Mouse (Mus musculus) R1 (cell line): Measurements from ENCODE around the gene Twist2.
A peak's percentile ranks its signal among the peaks of the same experiment; 100 is the strongest.

ENCODE experiments used
- DNase-seq: peaks from one replicate; pipeline ENCODE4 v3.0.0-alpha.2; 2018; ENCODE audit warnings: low read depth, low spot score

Twist2 gene

GRCm38 (mm10) chr1:91800967-91801843 is at the start of gene Twist2:
TSS of gene Twist2 (plus strand) at chr1:91801461.
- peak; percentile 36 for DNase-seq

GRCm38 (mm10) chr1:91752931-91753330 is 48.3 kb upstream of the Twist2 start:
- no peak for DNase-seq

- peak; percentile 69 for DNase-seq
Observed at GRCm38 (mm10) chr1:91755102-91755501, 46.2 kb upstream of the Twist2 start.

GRCm38 (mm10) chr1:91757292-91757691 is 44.0 kb upstream of the Twist2 start:
- no peak for DNase-seq

GRCm38 (mm10) chr1:91758143-91758542 is 43.1 kb upstream of the Twist2 start:
- no peak for DNase-seq

GRCm38 (mm10) chr1:91758600-91759515 is 42.4 kb upstream of the Twist2 start:
- no peak for DNase-seq

GRCm38 (mm10) chr1:91760140-91760986 is 40.9 kb upstream of the Twist2 start:
- DNase-seq: no peak

GRCm38 (mm10) chr1:91762528-91763091 is 38.7 kb upstream of the Twist2 start:
- no peak for DNase-seq

GRCm38 (mm10) chr1:91770221-91770624 is 31.0 kb upstream of the Twist2 start:
- no peak for DNase-seq

GRCm38 (mm10) chr1:91770676-91771075 is 30.6 kb upstream of the Twist2 start:
- no peak for DNase-seq

GRCm38 (mm10) chr1:91776928-91777327 is 24.3 kb upstream of the Twist2 start:
- DNase-seq: peak; percentile 59

GRCm38 (mm10) chr1:91779819-91780218 is 21.4 kb upstream of the Twist2 start:
- no peak for DNase-seq

- DNase-seq: no peak
Observed at GRCm38 (mm10) chr1:91781182-91781581, 20.1 kb upstream of the Twist2 start.

GRCm38 (mm10) chr1:91784162-91784561 is 17.1 kb upstream of the Twist2 start:
- DNase-seq: no peak

- no peak for DNase-seq
Observed at GRCm38 (mm10) chr1:91799323-91799722, 1.9 kb upstream of the Twist2 start.

- peak; percentile 16 for DNase-seq
Observed at GRCm38 (mm10) chr1:91800348-91800747, 913 bp upstream of the Twist2 start.

GRCm38 (mm10) chr1:91801844-91802366 is 644 bp downstream of the Twist2 start:
- peak; percentile 33 for DNase-seq

- peak; percentile 28 for DNase-seq
Observed at GRCm38 (mm10) chr1:91802406-91803121, 1.3 kb downstream of the Twist2 start.

GRCm38 (mm10) chr1:91803416-91803815 is 2.2 kb downstream of the Twist2 start:
- no peak for DNase-seq

- no peak for DNase-seq
Observed at GRCm38 (mm10) chr1:91816067-91816466, 14.8 kb downstream of the Twist2 start.
